Mouse (Mus musculus) cortical plate, adult 2 months (tissue): ENCODE measurements around the gene Tsfm.

Source experiments
- CTCF ChIP-seq: fragments of 200-500 bp; IDR thresholded peaks from 2 replicates; pipeline ENCODE4 v1.5.1; 2011; ENCODE audit warnings: mild to moderate bottlenecking, control low read depth, low read length; ENCODE audit not compliant: insufficient read depth; ENCODE audit errors: extremely low read depth
- POLR2A ChIP-seq: fragments of 200-500 bp; IDR thresholded peaks from 2 replicates; pipeline ENCODE4 v1.6.1; 2011; ENCODE audit warnings: mild to moderate bottlenecking, low read length, control low read depth; ENCODE audit not compliant: insufficient read depth; ENCODE audit errors: extremely low read depth

DNA sequence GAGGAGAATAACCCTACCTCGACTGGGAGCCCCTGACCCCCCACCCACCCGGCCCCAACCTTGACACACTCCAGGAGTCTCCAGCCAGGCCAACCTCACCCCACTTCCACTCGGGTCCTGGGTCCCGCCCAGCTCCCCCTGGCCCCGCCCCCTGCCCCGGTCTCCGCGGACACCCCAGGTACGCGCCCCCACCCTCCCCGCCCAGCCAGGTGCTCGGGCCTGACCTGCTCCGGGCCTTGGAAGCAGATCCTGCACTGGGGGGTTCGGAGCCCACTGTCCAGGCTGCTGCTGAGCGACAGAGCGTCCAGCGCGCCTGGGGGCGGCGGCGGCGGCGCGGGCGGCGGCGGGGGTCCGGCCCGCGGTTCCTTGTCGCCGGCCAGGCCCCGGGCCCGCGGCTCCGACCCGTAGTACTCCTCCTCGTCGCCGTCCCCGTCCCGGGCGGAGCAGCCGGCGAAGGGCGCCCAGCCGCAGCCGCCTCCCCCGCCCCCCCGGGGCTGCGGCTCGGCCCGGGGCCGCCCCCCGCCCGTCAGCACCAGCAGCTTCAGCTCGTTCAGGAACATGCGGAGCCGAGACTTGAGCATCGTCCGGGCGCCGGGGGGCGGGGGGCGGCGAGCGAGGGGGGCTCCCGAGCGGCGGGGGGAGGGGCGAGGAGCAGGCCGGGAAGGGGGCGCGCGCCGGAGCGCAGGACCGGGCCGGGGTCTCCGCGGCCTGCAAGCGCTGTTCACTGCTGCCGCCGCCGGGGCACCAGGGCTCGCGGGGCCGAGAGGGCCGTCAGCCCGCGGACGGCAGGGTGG, 28.7 kb upstream of the Tsfm start:
- no peak for TF ChIP-seq CTCF
- no peak for TF ChIP-seq POLR2A
